Mouse (Mus musculus): ENCODE data around the gene Shank1. TPM values are rescaled to one million over a fixed set of nuclear protein-coding genes. Genes with fewer than 3 reads are reported as not detected.

Shank1 gene
- polyA plus RNA-seq (2015; fragmentation: Nextera tagmentation; extraction: Ambion mirVana) = 0.55 and 0.66 TPM in 2 replicates

GRCm38 (mm10) chr7:44309475-44310284 is at the start of gene Shank1:
Gene Shank1 (plus strand): TSS chr7:44310253.
- Histone ChIP-seq H3K9me3 (replicated peaks; ENCODE audit: control insufficient read depth, low read length) (no peaks in the 10 kb centered on the region), H3K4me2 (ENCODE audit: low read depth, low read length) (peak within 1 kb of the TSS; percentile 88), H3K27me3 (ENCODE audit: control insufficient read depth, insufficient read depth, low read length) (peaks cover 36% of the 10 kb centered on the region), H3K36me3 (ENCODE audit: control insufficient read depth, insufficient read depth) (no peaks in the 10 kb centered on the region), H3K9ac (ENCODE audit: low read length) (peak within 1 kb of the TSS; percentile 67), H3K4me3 (ENCODE audit: low read length) (peak within 1 kb of the TSS; percentile 55), H3K4me1 (ENCODE audit: control insufficient read depth, insufficient read depth, low read length) (peaks cover 16% of the 10 kb centered on the region), H3K27ac (ENCODE audit: low read length) (no peak within 1 kb of the TSS)
- ATAC-seq (replicated peaks; ENCODE audit: extremely low read depth, insufficient read depth, low FRiP score) = no peak
- 14% methylated on average over 19 of the region's 22 CpGs for WGBS

DNA sequence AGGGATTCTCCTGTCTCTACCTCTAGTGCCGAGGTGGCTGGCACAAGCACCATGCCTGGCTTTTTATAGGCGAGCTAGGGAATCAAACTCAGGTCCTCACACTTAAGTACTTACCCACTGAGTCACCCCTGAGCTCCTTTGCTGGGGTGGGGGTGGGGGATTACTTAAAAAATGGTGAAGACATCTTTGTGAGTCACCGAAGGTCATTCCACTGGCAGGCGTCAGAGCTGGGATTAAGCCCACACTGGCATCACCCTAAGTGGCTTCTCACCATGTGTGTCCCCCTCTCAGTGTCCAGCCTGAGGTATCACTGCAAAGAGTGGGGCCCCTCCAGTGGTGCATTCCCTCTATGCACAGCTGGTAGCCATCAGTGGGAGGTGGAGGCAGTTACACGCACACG is 49.6 kb upstream of the Shank1 start:
- H3K4me3 ChIP-seq (ENCODE audit: low read length) = no peak overlapping the region
- H3K36me3 ChIP-seq (ENCODE audit: control insufficient read depth, insufficient read depth) = no peaks in the 10 kb centered on the region
- H3K27me3 ChIP-seq (ENCODE audit: control insufficient read depth, insufficient read depth, low read length) = peaks cover 23% of the 10 kb centered on the region
- WGBS = 74% methylated on average over 6 of the region's 6 CpGs
- H3K4me1 ChIP-seq (ENCODE audit: control insufficient read depth, insufficient read depth, low read length) = 0 out of 2 replicates have a peak, but pooled peaks cover 3% of the 10 kb centered on the region
- no peak overlapping the region for H3K9ac ChIP-seq (ENCODE audit: low read length)
- H3K27ac ChIP-seq (ENCODE audit: low read length) = no peak overlapping the region
- no peaks in the 10 kb centered on the region for H3K9me3 ChIP-seq (replicated peaks; ENCODE audit: control insufficient read depth, low read length)
- ATAC-seq (replicated peaks; ENCODE audit: extremely low read depth, insufficient read depth, low FRiP score) = no peak
- H3K4me2 ChIP-seq (ENCODE audit: low read depth, low read length) = no peak overlapping the region

GRCm38 (mm10) chr7:44261147-44261546 is 48.9 kb upstream of the Shank1 start, which contains the start of gene Gm15517:
Gene Gm15517 (plus strand): TSS chr7:44261447.
- H3K4me2 ChIP-seq (ENCODE audit: low read depth, low read length) = no peak within 1 kb of the TSS
- no peak for ATAC-seq (replicated peaks; ENCODE audit: extremely low read depth, insufficient read depth, low FRiP score)

DNA sequence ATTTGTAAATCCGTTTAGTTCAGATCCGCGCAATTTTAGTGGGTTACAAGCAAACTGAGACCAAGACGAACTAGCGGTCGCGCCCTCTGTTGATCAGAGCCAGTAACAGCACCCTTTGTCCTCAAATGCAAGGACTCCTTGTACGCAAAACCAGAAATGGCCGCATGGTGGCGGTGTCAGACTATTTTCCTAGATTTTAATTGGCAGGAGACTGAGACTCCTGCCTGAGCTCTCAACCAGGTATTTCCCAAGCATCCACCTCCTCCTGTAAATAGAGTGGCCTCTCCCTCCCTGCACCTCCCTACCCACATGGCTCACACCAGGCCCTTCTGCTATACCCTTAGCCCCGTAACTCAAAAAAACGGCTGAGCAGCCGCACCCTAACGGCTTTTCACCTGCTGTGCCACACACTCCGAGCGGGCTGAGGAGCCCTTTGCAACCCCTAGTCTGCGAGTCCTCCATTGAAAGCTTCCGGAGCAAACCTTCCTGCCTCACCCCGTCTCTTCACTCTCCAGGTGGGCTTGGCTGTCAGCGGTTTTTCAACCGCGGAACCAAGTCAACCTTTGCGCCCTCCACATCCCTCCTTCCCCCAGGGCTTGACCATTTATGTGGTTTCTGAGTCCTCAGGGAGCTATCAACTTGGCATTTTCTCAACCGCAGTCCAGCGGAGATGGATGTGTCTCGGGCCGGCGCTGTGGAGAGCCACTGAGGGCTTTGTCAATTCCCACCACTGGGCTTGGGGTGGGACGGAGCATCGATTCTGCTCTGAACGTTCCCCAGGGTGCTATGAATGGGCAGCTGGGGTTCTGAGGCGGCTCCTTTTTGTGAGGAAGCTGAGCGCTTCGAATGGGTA is 47.0 kb upstream of the Shank1 start:
- no peak overlapping the region for H3K27ac ChIP-seq (ENCODE audit: low read length)
- ATAC-seq (replicated peaks; ENCODE audit: extremely low read depth, insufficient read depth, low FRiP score) = peak; percentile 38; the same call in 1 of the 2 replicates
- H3K9me3 ChIP-seq (replicated peaks; ENCODE audit: control insufficient read depth, low read length) = no peaks in the 10 kb centered on the region
- H3K27me3 ChIP-seq (ENCODE audit: control insufficient read depth, insufficient read depth, low read length) = peaks cover 23% of the 10 kb centered on the region
- peak overlapping the region; percentile 16; the same call in 1 of the 2 replicates for H3K4me3 ChIP-seq (ENCODE audit: low read length)
- no peaks in the 10 kb centered on the region for H3K36me3 ChIP-seq (ENCODE audit: control insufficient read depth, insufficient read depth)
- peak overlapping the region; percentile 46 for H3K4me2 ChIP-seq (ENCODE audit: low read depth, low read length)
- 0 out of 2 replicates have a peak, but pooled peaks cover 3% of the 10 kb centered on the region for H3K4me1 ChIP-seq (ENCODE audit: control insufficient read depth, insufficient read depth, low read length)
- whole genome bisulfite sequencing = 4% methylated on average over 34 of the region's 34 CpGs
- no peak overlapping the region for H3K9ac ChIP-seq (ENCODE audit: low read length)

More at GRCm38 (mm10) chr7:44261147-44261546, 48.9 kb upstream of the Shank1 start, which contains the start of gene Gm15517:
- no peak within 1 kb of the TSS for H3K9ac ChIP-seq (ENCODE audit: low read length)
- no peak within 1 kb of the TSS for H3K27ac ChIP-seq (ENCODE audit: low read length)
- peaks cover 23% of the 10 kb centered on the region for H3K27me3 ChIP-seq (ENCODE audit: control insufficient read depth, insufficient read depth, low read length)
- 43% methylated on average over 5 of the region's 5 CpGs for WGBS
- 0 out of 2 replicates have a peak, but pooled peaks cover 3% of the 10 kb centered on the region for H3K4me1 ChIP-seq (ENCODE audit: control insufficient read depth, insufficient read depth, low read length)
- H3K36me3 ChIP-seq (ENCODE audit: control insufficient read depth, insufficient read depth) = no peaks in the 10 kb centered on the region
- H3K9me3 ChIP-seq (replicated peaks; ENCODE audit: control insufficient read depth, low read length) = no peaks in the 10 kb centered on the region
- H3K4me3 ChIP-seq (ENCODE audit: low read length) = no peak within 1 kb of the TSS

- Histone ChIP-seq H3K9ac (ENCODE audit: low read length) (no peak overlapping the region), H3K36me3 (ENCODE audit: control insufficient read depth, insufficient read depth) (no peaks in the 10 kb centered on the region), H3K9me3 (replicated peaks; ENCODE audit: control insufficient read depth, low read length) (no peaks in the 10 kb centered on the region; the same call in 1 of the 2 replicates), H3K4me1 (ENCODE audit: control insufficient read depth, insufficient read depth, low read length) (0 out of 2 replicates have a peak, but pooled peaks cover under 1% of the 10 kb centered on the region), H3K27me3 (ENCODE audit: control insufficient read depth, insufficient read depth, low read length) (peaks cover 20% of the 10 kb centered on the region), H3K4me3 (ENCODE audit: low read length) (no peak overlapping the region), H3K27ac (ENCODE audit: low read length) (no peak overlapping the region), H3K4me2 (ENCODE audit: low read depth, low read length) (no peak overlapping the region)
- 73% methylated on average over 11 of the region's 11 CpGs for WGBS
- ATAC-seq (replicated peaks; ENCODE audit: extremely low read depth, insufficient read depth, low FRiP score) = no peak
Observed at GRCm38 (mm10) chr7:44268117-44268516, 41.9 kb upstream of the Shank1 start.

GRCm38 (mm10) chr7:44269397-44269796 is 40.7 kb upstream of the Shank1 start:
- no peaks in the 10 kb centered on the region for H3K4me1 ChIP-seq (ENCODE audit: control insufficient read depth, insufficient read depth, low read length)
- no peak overlapping the region for H3K27ac ChIP-seq (ENCODE audit: low read length)
- H3K36me3 ChIP-seq (ENCODE audit: control insufficient read depth, insufficient read depth) = no peaks in the 10 kb centered on the region
- no peaks in the 10 kb centered on the region; the same call in 1 of the 2 replicates for H3K9me3 ChIP-seq (replicated peaks; ENCODE audit: control insufficient read depth, low read length)
- no peak overlapping the region for H3K4me2 ChIP-seq (ENCODE audit: low read depth, low read length)
- H3K9ac ChIP-seq (ENCODE audit: low read length) = no peak overlapping the region
- no peak for ATAC-seq (replicated peaks; ENCODE audit: extremely low read depth, insufficient read depth, low FRiP score)
- WGBS = 73% methylated on average over 2 of the region's 2 CpGs
- no peak overlapping the region for H3K4me3 ChIP-seq (ENCODE audit: low read length)
- H3K27me3 ChIP-seq (ENCODE audit: control insufficient read depth, insufficient read depth, low read length) = peaks cover 21% of the 10 kb centered on the region

DNA sequence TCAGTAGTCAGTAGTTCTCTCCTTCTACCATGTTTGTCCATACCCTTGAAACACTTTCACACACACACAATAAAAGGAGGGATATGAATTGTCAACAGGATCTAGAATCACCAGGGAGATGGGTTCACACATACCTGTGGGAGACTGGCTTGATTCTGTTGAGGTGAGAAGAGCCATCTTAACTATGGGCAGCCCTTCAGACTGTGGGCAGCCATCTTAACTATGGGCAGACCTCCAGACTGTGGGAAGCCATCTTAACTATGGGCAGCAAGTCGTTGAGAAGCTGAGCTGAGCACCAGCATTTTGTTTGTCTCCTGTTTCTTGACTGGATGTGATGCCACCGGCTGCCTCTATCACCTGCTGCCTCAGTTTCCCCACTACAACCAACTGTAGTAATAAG is 38.7 kb upstream of the Shank1 start:
- WGBS = 65% methylated on average over 2 of the region's 2 CpGs
- Histone ChIP-seq H3K4me1 (ENCODE audit: control insufficient read depth, insufficient read depth, low read length) (no peaks in the 10 kb centered on the region), H3K4me3 (ENCODE audit: low read length) (no peak overlapping the region), H3K27me3 (ENCODE audit: control insufficient read depth, insufficient read depth, low read length) (peaks cover 21% of the 10 kb centered on the region), H3K27ac (ENCODE audit: low read length) (no peak overlapping the region), H3K36me3 (ENCODE audit: control insufficient read depth, insufficient read depth) (no peaks in the 10 kb centered on the region), H3K9ac (ENCODE audit: low read length) (no peak overlapping the region), H3K9me3 (replicated peaks; ENCODE audit: control insufficient read depth, low read length) (no peaks in the 10 kb centered on the region; the same call in 1 of the 2 replicates), H3K4me2 (ENCODE audit: low read depth, low read length) (no peak overlapping the region)
- ATAC-seq (replicated peaks; ENCODE audit: extremely low read depth, insufficient read depth, low FRiP score) = no peak

- Histone ChIP-seq H3K27me3 (ENCODE audit: control insufficient read depth, insufficient read depth, low read length) (peaks cover 21% of the 10 kb centered on the region), H3K4me2 (ENCODE audit: low read depth, low read length) (no peak overlapping the region), H3K4me1 (ENCODE audit: control insufficient read depth, insufficient read depth, low read length) (no peaks in the 10 kb centered on the region), H3K9me3 (replicated peaks; ENCODE audit: control insufficient read depth, low read length) (no peaks in the 10 kb centered on the region; the same call in 1 of the 2 replicates), H3K27ac (ENCODE audit: low read length) (no peak overlapping the region), H3K36me3 (ENCODE audit: control insufficient read depth, insufficient read depth) (no peaks in the 10 kb centered on the region), H3K4me3 (ENCODE audit: low read length) (no peak overlapping the region), H3K9ac (ENCODE audit: low read length) (no peak overlapping the region)
- 77% methylated on average over 7 of the region's 7 CpGs for WGBS
- ATAC-seq (replicated peaks; ENCODE audit: extremely low read depth, insufficient read depth, low FRiP score) = no peak
Observed at GRCm38 (mm10) chr7:44272546-44272945, 37.5 kb upstream of the Shank1 start.
